Mouse (Mus musculus): Measurements from ENCODE around the gene Scmh1. TPM values are rescaled to one million over a fixed set of nuclear protein-coding genes. Genes with fewer than 3 reads are reported as not detected.

The Scmh1 gene
- total and polyA plus RNA-seq, 2 experiments from 2014 or later, result 26.8 to 51.5 TPM

GRCm38 (mm10) chr4:120569486-120570437, 164.7 kb downstream of the Scmh1 start, which contains the start of gene Ctps:
Gene Ctps (minus strand): TSS chr4:120570276.
- Histone ChIP-seq H3K36me3 (replicated peaks; ENCODE audit: control insufficient read depth, insufficient read depth, low read length) (peaks cover 10% of the 10 kb centered on the region), H3K27me3 (ENCODE audit: control insufficient read depth, insufficient read depth, low read length) (no peaks in the 10 kb centered on the region), H3K27ac (ENCODE audit: low read depth) (peak within 1 kb of the TSS; percentile 97), H3K4me1 (ENCODE audit: control insufficient read depth, insufficient read depth) (peaks cover 37% of the 10 kb centered on the region), H3K9ac (replicated peaks; ENCODE audit: low read depth, low read length) (peak within 1 kb of the TSS; percentile 75), H3K4me3 (ENCODE audit: low read depth, low read length) (peak within 1 kb of the TSS; percentile 62), H3K9me3 (replicated peaks; ENCODE audit: control insufficient read depth, low read length) (no peaks in the 10 kb centered on the region), H3K4me2 (ENCODE audit: low read depth, low read length) (peak within 1 kb of the TSS; percentile 88)
- WGBS, result under 1% methylated on average over 85 of the region's 97 CpGs
- ATAC-seq (ENCODE audit: insufficient read depth, low read depth) (peak; percentile 92), DNase-seq (ENCODE audit: low spot score) (peak; percentile 95)
- TF ChIP-seq CTCF (IDR thresholded peaks at IDR 0.05; ENCODE audit: low read depth) (no peak), EP300 (IDR thresholded peaks at IDR 0.05; ENCODE audit: low read depth) (peak; percentile 39; the same call in 1 of the 2 replicates)

- no peaks in the 10 kb centered on the region for H3K9me3 ChIP-seq (replicated peaks; ENCODE audit: control insufficient read depth, low read length)
- peaks cover 2% of the 10 kb centered on the region; the same call in 1 of the 2 replicates for H3K36me3 ChIP-seq (replicated peaks; ENCODE audit: control insufficient read depth, insufficient read depth, low read length)
- H3K4me2 ChIP-seq (ENCODE audit: low read depth, low read length), result peak overlapping the region; percentile 88
- ATAC-seq (ENCODE audit: insufficient read depth, low read depth), result peak; percentile 43
- peak overlapping the region; percentile 62 for H3K4me3 ChIP-seq (ENCODE audit: low read depth, low read length)
- H3K4me1 ChIP-seq (ENCODE audit: control insufficient read depth, insufficient read depth), result peaks cover 37% of the 10 kb centered on the region
- H3K27ac ChIP-seq (ENCODE audit: low read depth), result peak overlapping the region; percentile 97
- 2% methylated on average over 27 of the region's 27 CpGs for WGBS
- peak overlapping the region; percentile 75 for H3K9ac ChIP-seq (replicated peaks; ENCODE audit: low read depth, low read length)
- peak; percentile 35 for DNase-seq (ENCODE audit: low spot score)
- TF ChIP-seq CTCF (IDR thresholded peaks at IDR 0.05; ENCODE audit: low read depth) (no peak), EP300 (IDR thresholded peaks at IDR 0.05; ENCODE audit: low read depth) (no peak)
- H3K27me3 ChIP-seq (ENCODE audit: control insufficient read depth, insufficient read depth, low read length), result no peaks in the 10 kb centered on the region
Measured at GRCm38 (mm10) chr4:120570438-120571069, 165.5 kb downstream of the Scmh1 start.

- peak overlapping the region; percentile 88 for H3K4me2 ChIP-seq (ENCODE audit: low read depth, low read length)
- ATAC-seq (ENCODE audit: insufficient read depth, low read depth), result no peak
- 59% methylated on average over 3 of the region's 3 CpGs for WGBS
- H3K9ac ChIP-seq (replicated peaks; ENCODE audit: low read depth, low read length), result 0 out of 2 replicates have a peak overlapping the region, but pooled peaks have one; percentile 75
- H3K27ac ChIP-seq (ENCODE audit: low read depth), result peak overlapping the region; percentile 97
- peak overlapping the region; percentile 62; the same call in 1 of the 2 replicates for H3K4me3 ChIP-seq (ENCODE audit: low read depth, low read length)
- H3K9me3 ChIP-seq (replicated peaks; ENCODE audit: control insufficient read depth, low read length), result no peaks in the 10 kb centered on the region
- no peak for TF ChIP-seq CTCF (IDR thresholded peaks at IDR 0.05; ENCODE audit: low read depth)
- no peak for TF ChIP-seq EP300 (IDR thresholded peaks at IDR 0.05; ENCODE audit: low read depth)
- DNase-seq (ENCODE audit: low spot score), result no peak
- peaks cover 37% of the 10 kb centered on the region for H3K4me1 ChIP-seq (ENCODE audit: control insufficient read depth, insufficient read depth)
- no peaks in the 10 kb centered on the region for H3K27me3 ChIP-seq (ENCODE audit: control insufficient read depth, insufficient read depth, low read length)
- no peaks in the 10 kb centered on the region for H3K36me3 ChIP-seq (replicated peaks; ENCODE audit: control insufficient read depth, insufficient read depth, low read length)
Measured at GRCm38 (mm10) chr4:120571070-120571464, 166.0 kb downstream of the Scmh1 start.

- TF ChIP-seq CTCF (IDR thresholded peaks at IDR 0.05; ENCODE audit: low read depth) (no peak), EP300 (IDR thresholded peaks at IDR 0.05; ENCODE audit: low read depth) (no peak)
- H3K4me1 ChIP-seq (ENCODE audit: control insufficient read depth, insufficient read depth), result peaks cover 34% of the 10 kb centered on the region
- DNase-seq (ENCODE audit: low spot score) (no peak), ATAC-seq (ENCODE audit: insufficient read depth, low read depth) (no peak)
- H3K27me3 ChIP-seq (ENCODE audit: control insufficient read depth, insufficient read depth, low read length), result no peaks in the 10 kb centered on the region
- no peak overlapping the region for H3K9ac ChIP-seq (replicated peaks; ENCODE audit: low read depth, low read length)
- no peaks in the 10 kb centered on the region for H3K9me3 ChIP-seq (replicated peaks; ENCODE audit: control insufficient read depth, low read length)
- no peaks in the 10 kb centered on the region for H3K36me3 ChIP-seq (replicated peaks; ENCODE audit: control insufficient read depth, insufficient read depth, low read length)
- H3K4me2 ChIP-seq (ENCODE audit: low read depth, low read length), result no peak overlapping the region
- H3K4me3 ChIP-seq (ENCODE audit: low read depth, low read length), result no peak overlapping the region
- peak overlapping the region; percentile 97 for H3K27ac ChIP-seq (ENCODE audit: low read depth)
- 49% methylated on average over 3 of the region's 3 CpGs for WGBS
Measured at GRCm38 (mm10) chr4:120571691-120572090, 166.6 kb downstream of the Scmh1 start.

Other genes with a start within 250 kb of the Scmh1 start
- gene Edn2, start 244.1 kb upstream of the Scmh1 start, total RNA-seq (2014; rRNA removed; ENCODE audit: low replicate concordance), result 1.5 TPM in 1 of 2 replicates, not detected in the other
- gene Edn2, start 244.1 kb upstream of the Scmh1 start, polyA plus RNA-seq (2015; fragmentation: Nextera tagmentation; extraction: Ambion mirVana), result 0.10 and 0.20 TPM in 2 replicates
- 1.8 and 4.0 TPM in 2 replicates for gene Foxo6, start 117.9 kb upstream of the Scmh1 start, total RNA-seq (2014; rRNA removed; ENCODE audit: low replicate concordance)
- 0.19 and 0.38 TPM in 2 replicates for gene Foxo6, start 117.9 kb upstream of the Scmh1 start, polyA plus RNA-seq (2015; fragmentation: Nextera tagmentation; extraction: Ambion mirVana)
- gene Slfnl1, start 127.0 kb downstream of the Scmh1 start, total RNA-seq (2014; rRNA removed; ENCODE audit: low replicate concordance), result 0.15 TPM in 1 of 2 replicates, not detected in the other
- gene Slfnl1, start 127.0 kb downstream of the Scmh1 start, polyA plus RNA-seq (2015; fragmentation: Nextera tagmentation; extraction: Ambion mirVana), result 0.07 TPM in 1 of 2 replicates, not detected in the other
- 61.2 and 79.7 TPM in 2 replicates for gene Ctps, start 165.0 kb downstream of the Scmh1 start, total RNA-seq (2014; rRNA removed; ENCODE audit: low replicate concordance)
- 57.8 and 66.6 TPM in 2 replicates for gene Ctps, start 165.0 kb downstream of the Scmh1 start, polyA plus RNA-seq (2015; fragmentation: Nextera tagmentation; extraction: Ambion mirVana)
- not detected in 2 replicates for gene Gm8439, start 183.5 kb downstream of the Scmh1 start, total RNA-seq (2014; rRNA removed; ENCODE audit: low replicate concordance)
- 0.53 TPM in 1 of 2 replicates, not detected in the other for gene Gm8439, start 183.5 kb downstream of the Scmh1 start, polyA plus RNA-seq (2015; fragmentation: Nextera tagmentation; extraction: Ambion mirVana)